Mouse (Mus musculus): ENCODE data around the gene Cnbp. TPM values are rescaled to one million over a fixed set of nuclear protein-coding genes. Genes with fewer than 3 reads are reported as not detected.

Cnbp gene
- polyA plus RNA-seq, 1 experiment from 2014 or later = 1,396 TPM

- no peak overlapping the region for H3K4me3 ChIP-seq
- 50% methylated on average over 1 of the region's 1 CpGs for WGBS
- DNase-seq (ENCODE audit: low spot score) = no peak
These were observed 22.2 kb upstream of the Cnbp start for GRCm38 (mm10) chr6:87873104-87873503.

DNA sequence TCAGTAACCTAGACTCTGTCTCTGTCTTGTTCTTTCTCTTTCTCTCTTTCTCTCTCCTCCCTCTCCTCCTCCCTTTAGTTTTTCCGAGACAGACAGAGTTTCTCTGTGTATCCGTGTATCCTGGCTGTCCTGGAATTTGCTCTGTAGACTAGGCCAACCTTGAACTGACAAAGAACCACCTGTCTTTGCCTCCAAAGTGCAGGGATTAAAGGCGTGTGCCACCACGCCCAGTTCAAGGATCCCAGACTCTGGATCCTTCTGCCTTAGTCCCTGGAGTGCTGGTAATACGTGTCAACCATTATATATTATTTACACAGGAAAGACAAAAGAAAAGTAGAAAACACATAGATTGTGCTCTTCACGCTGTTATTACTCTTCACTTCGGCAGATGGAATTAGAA is 20.3 kb upstream of the Cnbp start:
- Histone ChIP-seq H3K4me3 (no peak overlapping the region), H3K36me3 (no peaks in the 10 kb centered on the region)
- 90% methylated on average over 7 of the region's 7 CpGs for WGBS

More at GRCm38 (mm10) chr6:87873104-87873503, 22.2 kb upstream of the Cnbp start:
- Histone ChIP-seq H3K4me1 (no peaks in the 10 kb centered on the region), H3K36me3 (no peaks in the 10 kb centered on the region), H3K27ac (replicated peaks) (no peak overlapping the region), H3K27me3 (ENCODE audit: low read depth, poor library complexity, severe bottlenecking) (no peaks in the 10 kb centered on the region), H3K9me3 (replicated peaks) (no peaks in the 10 kb centered on the region)

GRCm38 (mm10) chr6:87870440-87870839 is 19.5 kb upstream of the Cnbp start:
- no peak overlapping the region for H3K27ac ChIP-seq (replicated peaks)
- no peaks in the 10 kb centered on the region for H3K27me3 ChIP-seq (ENCODE audit: low read depth, poor library complexity, severe bottlenecking)
- DNase-seq (ENCODE audit: low spot score) = no peak
- H3K4me3 ChIP-seq = no peak overlapping the region
- H3K4me1 ChIP-seq = no peaks in the 10 kb centered on the region
- H3K9me3 ChIP-seq (replicated peaks) = no peaks in the 10 kb centered on the region
- no peaks in the 10 kb centered on the region for H3K36me3 ChIP-seq
- WGBS = 76% methylated on average over 1 of the region's 1 CpGs

More for the DNA sequence above, 20.3 kb upstream of the Cnbp start:
- Histone ChIP-seq H3K4me1 (no peaks in the 10 kb centered on the region), H3K27me3 (ENCODE audit: low read depth, poor library complexity, severe bottlenecking) (no peaks in the 10 kb centered on the region), H3K27ac (replicated peaks) (no peak overlapping the region), H3K9me3 (replicated peaks) (no peaks in the 10 kb centered on the region)
- no peak for DNase-seq (ENCODE audit: low spot score)

GRCm38 (mm10) chr6:87868871-87869506 is 18.1 kb upstream of the Cnbp start:
- Histone ChIP-seq H3K36me3 (no peaks in the 10 kb centered on the region), H3K27ac (replicated peaks) (no peak overlapping the region), H3K4me1 (no peaks in the 10 kb centered on the region), H3K27me3 (ENCODE audit: low read depth, poor library complexity, severe bottlenecking) (no peaks in the 10 kb centered on the region), H3K9me3 (replicated peaks) (no peaks in the 10 kb centered on the region), H3K4me3 (no peak overlapping the region)
- 83% methylated on average over 9 of the region's 9 CpGs for WGBS
- DNase-seq (ENCODE audit: low spot score) = no peak

GRCm38 (mm10) chr6:87867256-87867655 is 16.4 kb upstream of the Cnbp start:
- no peaks in the 10 kb centered on the region for H3K27me3 ChIP-seq (ENCODE audit: low read depth, poor library complexity, severe bottlenecking)
- no peak for DNase-seq (ENCODE audit: low spot score)
- no peaks in the 10 kb centered on the region for H3K9me3 ChIP-seq (replicated peaks)
- no peak overlapping the region for H3K4me3 ChIP-seq
- H3K4me1 ChIP-seq = no peaks in the 10 kb centered on the region
- WGBS = 84% methylated on average over 2 of the region's 2 CpGs
- no peaks in the 10 kb centered on the region for H3K36me3 ChIP-seq
- H3K27ac ChIP-seq (replicated peaks) = no peak overlapping the region

DNA sequence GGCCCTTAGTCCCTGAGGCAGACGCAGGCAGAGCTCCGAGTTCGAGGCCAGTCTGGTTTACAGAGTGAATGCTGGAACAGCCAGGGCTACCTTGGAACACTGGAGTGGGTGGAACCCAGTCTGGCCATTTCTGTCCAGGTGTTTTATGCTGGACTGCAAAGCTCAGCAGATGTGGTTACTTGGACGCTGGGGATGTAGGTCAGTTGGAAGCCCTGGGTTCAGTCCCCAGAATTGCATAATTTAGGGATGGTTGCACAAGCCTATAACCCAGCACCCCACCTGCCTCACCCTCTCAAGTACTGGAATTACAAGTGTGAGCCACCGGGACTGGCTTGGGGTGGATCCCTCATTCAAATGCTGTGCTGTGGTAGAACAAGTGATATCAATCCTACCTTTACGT is 15.3 kb upstream of the Cnbp start:
- H3K4me3 ChIP-seq = no peak overlapping the region
- H3K27ac ChIP-seq (replicated peaks) = no peak overlapping the region
- 82% methylated on average over 6 of the region's 6 CpGs for WGBS

DNA sequence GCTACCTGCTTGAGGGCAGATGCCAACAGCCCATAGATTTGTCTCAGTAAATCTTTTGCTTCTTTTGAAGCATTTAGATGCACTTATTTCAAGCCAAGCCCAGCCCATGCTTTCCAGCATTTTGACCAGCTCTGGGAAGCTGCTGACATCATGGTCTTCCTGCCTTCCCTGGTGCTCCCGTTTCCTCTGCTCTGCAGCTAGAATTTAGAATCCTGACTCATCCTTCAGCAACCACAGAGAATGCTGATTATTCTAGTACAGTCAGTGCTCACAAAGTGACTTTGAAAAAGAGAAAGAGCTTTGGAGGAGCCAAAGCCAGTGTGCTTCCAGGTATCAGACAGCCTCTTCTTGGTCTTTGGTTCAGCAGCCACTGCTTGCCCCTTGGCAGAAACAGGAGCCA is 6.2 kb upstream of the Cnbp start:
- no peaks in the 10 kb centered on the region for H3K4me1 ChIP-seq
- H3K9me3 ChIP-seq (replicated peaks) = no peaks in the 10 kb centered on the region
- H3K27me3 ChIP-seq (ENCODE audit: low read depth, poor library complexity, severe bottlenecking) = no peaks in the 10 kb centered on the region
- H3K4me3 ChIP-seq = no peak overlapping the region
- no peak overlapping the region for H3K27ac ChIP-seq (replicated peaks)
- H3K36me3 ChIP-seq = no peaks in the 10 kb centered on the region
- no peak for DNase-seq (ENCODE audit: low spot score)
- 64% methylated on average over 1 of the region's 1 CpGs for WGBS

More for the DNA sequence above, 15.3 kb upstream of the Cnbp start:
- H3K27me3 ChIP-seq (ENCODE audit: low read depth, poor library complexity, severe bottlenecking) = no peaks in the 10 kb centered on the region
- no peaks in the 10 kb centered on the region for H3K36me3 ChIP-seq
- no peak for DNase-seq (ENCODE audit: low spot score)
- H3K4me1 ChIP-seq = no peaks in the 10 kb centered on the region
- no peaks in the 10 kb centered on the region for H3K9me3 ChIP-seq (replicated peaks)

DNA sequence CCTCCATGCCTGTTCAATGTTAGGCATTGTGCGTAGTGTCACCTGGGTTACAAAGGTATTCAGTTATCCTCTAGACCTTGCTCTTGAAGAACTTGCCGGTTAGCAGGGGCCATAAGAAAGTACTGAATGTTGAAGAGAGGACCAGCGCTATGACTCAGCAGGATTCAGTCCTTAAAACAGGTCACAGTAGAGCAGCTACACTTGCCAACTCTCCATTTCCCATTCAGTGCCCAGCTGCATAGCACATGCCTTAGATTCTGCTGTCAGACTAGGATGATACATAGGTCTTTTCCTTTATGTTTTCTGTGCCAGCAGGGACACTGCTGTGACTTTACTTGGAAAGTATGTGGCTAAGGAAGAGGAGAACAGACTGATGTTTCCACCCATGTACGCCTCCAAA is 2.5 kb upstream of the Cnbp start:
- 91% methylated on average over 4 of the region's 4 CpGs for WGBS
- H3K27ac ChIP-seq (replicated peaks) = no peak overlapping the region
- H3K4me3 ChIP-seq = no peak overlapping the region
- no peaks in the 10 kb centered on the region for H3K27me3 ChIP-seq (ENCODE audit: low read depth, poor library complexity, severe bottlenecking)
- H3K36me3 ChIP-seq = peaks cover 5% of the 10 kb centered on the region
- H3K9me3 ChIP-seq (replicated peaks) = no peaks in the 10 kb centered on the region
- peaks cover 22% of the 10 kb centered on the region for H3K4me1 ChIP-seq
- DNase-seq (ENCODE audit: low spot score) = no peak

GRCm38 (mm10) chr6:87851871-87852270 is 965 bp upstream of the Cnbp start:
- no peak overlapping the region; the same call in 1 of the 2 replicates for H3K27ac ChIP-seq (replicated peaks)
- 80% methylated on average over 6 of the region's 6 CpGs for WGBS
- H3K4me3 ChIP-seq = no peak overlapping the region
- peaks cover 31% of the 10 kb centered on the region for H3K4me1 ChIP-seq
- no peaks in the 10 kb centered on the region for H3K9me3 ChIP-seq (replicated peaks)
- H3K27me3 ChIP-seq (ENCODE audit: low read depth, poor library complexity, severe bottlenecking) = no peaks in the 10 kb centered on the region
- peaks cover 21% of the 10 kb centered on the region for H3K36me3 ChIP-seq
- no peak for DNase-seq (ENCODE audit: low spot score)

DNA sequence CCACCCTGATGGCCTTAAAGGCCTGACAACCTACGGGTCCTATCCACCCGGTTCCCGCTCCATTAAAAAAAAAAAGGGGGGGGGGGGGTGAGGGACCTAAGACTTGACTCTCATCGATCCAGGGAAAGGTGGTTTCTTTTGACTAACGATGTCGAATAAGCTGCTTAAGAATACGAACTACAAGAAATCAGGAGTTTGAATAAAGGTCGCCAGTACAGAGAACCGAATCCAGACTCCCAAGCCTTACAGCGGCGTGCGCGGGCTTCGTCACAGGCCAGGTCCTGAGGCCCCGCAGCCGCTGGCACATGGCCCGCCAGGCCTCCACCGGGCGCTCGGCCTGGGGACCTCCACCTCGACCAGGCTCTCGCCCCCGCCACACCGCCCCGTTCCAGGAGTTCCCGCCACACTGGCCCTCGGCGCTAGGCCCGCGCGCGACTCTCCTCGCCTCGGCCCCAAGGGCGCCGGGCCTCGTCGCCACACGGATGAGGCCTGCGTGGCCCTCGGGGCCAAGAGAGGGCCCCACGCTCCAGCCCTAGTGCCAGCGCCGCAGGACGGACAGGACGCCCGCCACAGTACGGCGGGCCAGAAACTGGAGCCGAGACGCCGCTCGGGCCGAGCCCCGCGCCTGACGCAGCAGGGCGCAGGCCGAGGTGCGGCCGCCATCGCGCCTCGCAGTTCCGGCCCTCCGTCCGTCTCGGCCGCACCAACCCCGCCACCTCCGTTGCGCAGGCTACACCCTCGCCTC is 579 bp downstream of the Cnbp start:
- peaks cover 31% of the 10 kb centered on the region for H3K4me1 ChIP-seq
- H3K9me3 ChIP-seq (replicated peaks) = no peaks in the 10 kb centered on the region
- 0% methylated on average over 73 of the region's 73 CpGs for WGBS
- DNase-seq (ENCODE audit: low spot score) = peak; percentile 64
- peak overlapping the region; percentile 99 for H3K27ac ChIP-seq (replicated peaks)
- no peaks in the 10 kb centered on the region for H3K27me3 ChIP-seq (ENCODE audit: low read depth, poor library complexity, severe bottlenecking)
- peaks cover 37% of the 10 kb centered on the region for H3K36me3 ChIP-seq
- H3K4me3 ChIP-seq = peak overlapping the region; percentile 97

DNA sequence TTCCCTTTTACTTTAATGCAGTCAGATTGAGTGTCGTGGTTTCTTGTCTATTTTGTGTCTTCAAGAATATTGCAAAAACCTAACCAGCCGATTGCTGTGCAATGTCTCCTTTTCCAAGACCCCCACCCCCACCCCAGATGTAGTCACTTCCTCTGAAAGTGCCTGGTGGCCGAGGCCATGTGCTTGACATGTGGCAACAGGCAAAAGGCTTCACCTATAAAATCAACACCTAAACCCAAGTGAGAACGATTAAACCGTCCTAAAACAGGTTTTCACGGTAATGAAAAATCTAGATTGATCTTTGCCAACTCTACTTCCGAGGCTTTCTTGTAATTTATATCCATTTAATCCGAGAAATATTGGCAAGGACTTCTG is 1.1 kb downstream of the Cnbp start:
- H3K27ac ChIP-seq (replicated peaks) = peak overlapping the region; percentile 99
- H3K27me3 ChIP-seq (ENCODE audit: low read depth, poor library complexity, severe bottlenecking) = no peaks in the 10 kb centered on the region
- under 1% methylated on average over 8 of the region's 8 CpGs for WGBS
- peak; percentile 28 for DNase-seq (ENCODE audit: low spot score)
- H3K9me3 ChIP-seq (replicated peaks) = no peaks in the 10 kb centered on the region
- peaks cover 31% of the 10 kb centered on the region for H3K4me1 ChIP-seq
- peak overlapping the region; percentile 97 for H3K4me3 ChIP-seq
- peaks cover 42% of the 10 kb centered on the region for H3K36me3 ChIP-seq

DNA sequence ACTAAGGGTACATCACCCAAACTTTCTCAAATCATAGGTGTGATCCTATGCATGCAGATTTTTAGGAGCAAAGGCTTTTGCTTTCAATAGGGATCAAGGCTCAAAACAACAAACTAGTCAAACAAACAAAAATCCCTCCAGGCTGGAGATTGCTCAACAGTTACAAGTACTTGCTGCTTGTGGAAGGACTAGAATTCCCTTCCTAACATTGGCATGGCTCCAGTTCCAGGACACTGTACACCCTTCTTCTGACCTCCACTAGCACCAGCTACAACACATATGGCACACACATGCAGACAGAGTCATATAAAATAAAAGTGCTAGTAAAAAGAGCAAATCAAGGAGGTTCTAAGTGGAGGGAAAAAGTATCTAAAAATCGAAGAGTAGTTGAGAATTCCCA is 4.1 kb downstream of the Cnbp start:
- Histone ChIP-seq H3K4me1 (peaks cover 31% of the 10 kb centered on the region), H3K27me3 (ENCODE audit: low read depth, poor library complexity, severe bottlenecking) (no peaks in the 10 kb centered on the region), H3K9me3 (replicated peaks) (no peaks in the 10 kb centered on the region), H3K36me3 (peaks cover 72% of the 10 kb centered on the region), H3K27ac (replicated peaks) (no peak overlapping the region), H3K4me3 (no peak overlapping the region)
- DNase-seq (ENCODE audit: low spot score) = no peak
- WGBS = 91% methylated on average over 1 of the region's 1 CpGs

DNA sequence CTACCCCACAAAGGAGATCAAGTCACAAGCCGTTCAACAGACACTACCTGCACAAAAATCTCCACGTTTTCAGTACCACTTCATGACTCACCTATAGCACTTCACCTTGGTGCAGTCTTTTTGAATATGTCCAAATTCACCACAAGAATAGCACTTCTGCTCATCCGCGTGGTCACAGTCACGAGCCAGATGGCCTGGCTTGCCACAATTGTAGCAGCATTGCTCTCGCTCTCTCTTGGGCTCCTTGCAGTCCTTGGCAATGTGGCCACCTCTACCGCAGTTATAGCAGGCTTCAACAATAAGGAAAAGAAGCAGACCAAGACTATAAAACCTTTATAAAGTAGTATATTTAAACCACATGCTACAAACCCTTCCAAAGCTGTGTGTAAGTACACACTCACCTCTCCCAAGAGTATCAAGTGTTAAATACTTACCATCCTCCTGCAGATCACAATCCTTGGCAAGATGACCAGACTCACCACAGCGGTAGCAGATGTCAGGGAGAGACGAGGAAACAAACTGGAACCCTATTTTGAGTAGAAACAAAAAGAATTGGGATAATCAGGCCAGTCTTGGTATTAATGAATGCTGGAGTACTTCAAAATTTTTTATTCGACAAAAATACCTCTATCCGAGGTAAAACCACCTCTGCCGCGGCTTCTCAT is 5.7 kb downstream of the Cnbp start:
- H3K27me3 ChIP-seq (ENCODE audit: low read depth, poor library complexity, severe bottlenecking) = no peaks in the 10 kb centered on the region
- H3K36me3 ChIP-seq = peaks cover 77% of the 10 kb centered on the region
- no peaks in the 10 kb centered on the region for H3K9me3 ChIP-seq (replicated peaks)
- no peak overlapping the region for H3K4me3 ChIP-seq
- no peak overlapping the region for H3K27ac ChIP-seq (replicated peaks)
- no peak for DNase-seq (ENCODE audit: low spot score)
- 94% methylated on average over 13 of the region's 13 CpGs for WGBS
- peaks cover 23% of the 10 kb centered on the region for H3K4me1 ChIP-seq

All from midbrain, embryonic 10.5 days (tissue).